Mouse (Mus musculus): ENCODE results near the gene Swsap1. TPM values are rescaled to one million over a fixed set of nuclear protein-coding genes. Genes with fewer than 3 reads are reported as not detected.
A peak's percentile ranks its signal among the peaks of the same experiment; 100 is the strongest.

Gene Swsap1
- total RNA-seq, 2 experiments from 2014 or later: 4.1 to 9.0 TPM

DNA sequence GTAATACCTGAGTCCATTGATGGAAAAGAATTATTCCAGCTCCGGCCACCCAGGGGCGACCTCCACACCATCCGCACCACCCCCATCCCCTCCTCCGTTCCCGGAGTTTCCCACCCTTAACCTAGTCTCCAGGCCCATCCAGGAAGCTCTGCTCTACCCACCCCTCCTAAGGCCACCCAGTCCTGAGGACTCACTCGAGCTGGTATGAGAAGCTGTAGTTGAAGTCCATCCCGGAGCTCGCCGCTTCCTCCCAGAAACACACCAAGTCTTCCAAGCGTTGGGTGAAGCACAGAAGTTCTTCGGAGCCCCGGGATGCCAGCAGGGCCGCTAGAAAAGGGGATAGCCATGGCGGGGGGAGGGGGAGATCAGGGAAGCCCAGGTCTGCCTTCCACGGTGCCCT lies 6.5 kb downstream of the Swsap1 start:
- ATAC-seq (replicated peaks; ENCODE audit: poor library complexity): peak; percentile 1

DNA sequence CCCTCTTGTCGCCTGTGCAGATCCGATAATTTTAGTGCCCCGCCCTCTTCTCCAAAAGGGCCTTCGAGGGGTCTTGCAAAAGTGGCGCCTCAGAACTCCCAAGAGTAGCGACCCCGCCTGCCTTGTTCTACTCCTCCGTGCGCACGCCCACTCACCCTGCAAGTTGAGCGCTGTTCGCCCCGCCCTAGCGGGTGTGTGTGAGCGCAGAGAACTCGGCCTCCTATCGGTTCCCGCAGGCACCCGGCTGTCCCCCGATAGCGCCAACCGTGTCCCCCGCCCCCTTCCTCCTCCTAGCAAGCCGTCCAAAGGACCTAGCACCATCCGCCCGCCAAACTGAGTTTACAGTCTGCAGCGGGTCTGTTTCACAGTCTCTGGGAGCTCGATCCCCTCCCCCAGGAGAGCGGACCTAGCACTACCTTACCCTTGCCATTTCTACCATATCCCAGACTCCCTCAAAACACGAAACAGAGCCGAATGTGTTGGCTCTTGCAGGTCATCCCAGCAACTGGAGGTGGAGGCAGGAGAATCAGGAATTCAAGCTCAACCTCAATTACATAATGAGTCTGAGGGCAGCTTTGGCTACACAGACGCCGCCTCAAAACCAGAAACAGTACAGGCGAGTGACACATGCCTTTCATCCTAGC lies 7.0 kb downstream of the Swsap1 start:
- peak; percentile 88 for ATAC-seq (replicated peaks; ENCODE audit: poor library complexity)

DNA sequence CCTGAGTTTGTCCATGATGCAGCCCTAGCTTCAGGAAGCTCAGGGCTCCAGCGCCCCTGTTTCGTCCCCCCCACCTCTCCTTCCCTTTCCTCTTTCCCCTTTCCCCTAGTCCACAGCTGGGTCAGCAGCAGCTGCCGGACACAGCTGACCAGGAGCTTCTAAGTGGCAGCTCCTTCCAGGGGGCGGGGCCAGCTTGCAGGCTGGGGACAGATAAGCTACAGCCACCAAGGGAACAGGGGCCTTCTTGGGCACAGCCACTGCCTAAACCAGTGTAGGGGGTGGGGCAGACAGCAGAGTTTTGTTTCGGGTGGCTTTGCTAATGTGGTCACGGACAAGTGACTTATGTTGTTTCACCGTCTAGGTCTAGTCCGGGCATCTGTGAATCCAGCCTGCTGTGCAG lies 7.9 kb downstream of the Swsap1 start, which contains the start of gene Epor:
TSS of gene Epor (minus strand) at position 90 of the 400 bp plus-strand sequence.
- peak; percentile 41 for ATAC-seq (replicated peaks; ENCODE audit: poor library complexity)

DNA sequence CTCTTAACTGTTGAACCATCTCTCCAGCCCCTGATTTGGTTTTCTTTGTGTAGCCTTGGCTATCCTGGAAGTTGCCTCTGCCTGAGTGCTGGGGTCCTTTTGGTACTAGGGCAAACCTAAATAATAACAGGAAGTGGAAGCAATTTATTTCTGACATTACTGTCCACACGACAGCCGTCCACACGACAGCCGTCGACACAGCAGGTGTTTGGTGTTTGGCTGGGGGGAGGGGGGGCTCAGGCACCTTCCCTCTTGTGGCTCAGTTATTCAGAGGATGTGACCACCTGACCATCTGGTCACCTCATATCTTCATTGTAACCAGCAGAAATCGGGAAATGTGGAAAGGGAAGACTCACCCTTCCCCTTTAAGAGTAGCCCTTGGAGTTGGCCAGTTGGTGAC lies 13.3 kb downstream of the Swsap1 start:
- no peak for ATAC-seq (replicated peaks; ENCODE audit: poor library complexity)

DNA sequence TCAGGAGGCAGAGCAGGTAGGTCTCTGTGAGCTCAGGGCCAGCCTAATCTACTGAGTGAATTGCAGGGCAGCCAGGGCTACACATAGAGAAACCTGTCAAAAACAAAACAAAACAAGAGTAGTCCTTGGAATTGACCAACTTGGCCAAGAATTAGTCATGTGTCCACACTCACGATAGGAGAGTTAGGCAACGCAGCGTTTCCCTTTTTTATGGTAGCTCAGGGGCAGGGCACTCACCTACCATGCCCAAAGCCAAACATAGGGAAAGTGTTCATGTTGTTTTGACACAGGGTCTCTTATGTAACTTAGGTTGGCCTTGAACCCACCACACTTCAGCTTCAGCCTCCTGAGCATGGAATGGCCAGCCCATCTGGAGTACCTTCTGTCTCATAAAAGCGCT lies 13.7 kb downstream of the Swsap1 start:
- peak; percentile 64 for ATAC-seq (replicated peaks; ENCODE audit: poor library complexity)

DNA sequence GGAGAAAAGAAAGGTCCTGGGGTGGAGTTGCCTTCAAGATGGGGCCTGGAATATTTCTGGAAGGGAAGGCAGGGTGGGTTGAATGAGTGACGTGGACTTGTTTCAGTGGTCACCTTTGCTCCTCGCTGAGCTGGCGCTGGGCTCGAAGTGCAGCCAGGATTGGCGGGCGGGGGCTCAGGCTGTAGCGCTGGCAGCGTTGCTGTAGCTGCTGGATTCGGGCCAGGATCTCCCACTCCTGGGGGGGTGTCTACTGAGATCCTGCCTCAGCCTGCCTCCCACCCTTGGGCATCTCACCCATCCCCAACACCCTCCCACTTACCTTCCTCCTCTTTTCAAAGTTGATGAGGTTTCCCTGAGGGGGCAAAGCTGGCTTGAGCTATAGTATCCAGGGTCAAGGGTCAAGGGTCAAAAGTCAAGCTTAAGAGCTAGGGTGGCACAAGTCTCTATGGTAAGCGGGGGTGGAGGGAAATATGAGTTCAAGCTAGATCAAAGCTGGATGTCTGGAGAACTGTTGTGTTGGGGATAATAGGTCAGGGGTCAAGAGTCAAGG lies 21.1 kb downstream of the Swsap1 start:
- no peak for ATAC-seq (replicated peaks; ENCODE audit: poor library complexity)

DNA sequence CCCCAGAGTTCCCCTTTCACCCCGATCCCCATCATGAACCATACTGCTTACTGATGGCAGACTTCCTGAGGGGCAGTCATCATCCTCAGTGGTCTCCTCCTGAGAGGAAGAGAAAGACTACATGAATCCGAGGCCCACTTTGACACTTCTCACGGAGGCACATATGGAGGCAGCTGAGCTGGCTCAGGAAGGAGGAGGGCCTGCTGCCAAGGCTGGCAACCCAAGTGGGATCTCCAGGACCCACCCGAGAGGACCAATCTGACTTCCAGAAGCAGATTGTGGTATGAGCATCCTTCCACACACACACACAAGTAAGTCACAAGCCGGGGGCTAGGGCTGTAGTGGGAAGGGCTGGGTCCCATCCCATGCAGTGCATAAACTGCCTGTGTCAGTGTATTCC lies 21.8 kb downstream of the Swsap1 start:
- ATAC-seq (replicated peaks; ENCODE audit: poor library complexity): no peak

DNA sequence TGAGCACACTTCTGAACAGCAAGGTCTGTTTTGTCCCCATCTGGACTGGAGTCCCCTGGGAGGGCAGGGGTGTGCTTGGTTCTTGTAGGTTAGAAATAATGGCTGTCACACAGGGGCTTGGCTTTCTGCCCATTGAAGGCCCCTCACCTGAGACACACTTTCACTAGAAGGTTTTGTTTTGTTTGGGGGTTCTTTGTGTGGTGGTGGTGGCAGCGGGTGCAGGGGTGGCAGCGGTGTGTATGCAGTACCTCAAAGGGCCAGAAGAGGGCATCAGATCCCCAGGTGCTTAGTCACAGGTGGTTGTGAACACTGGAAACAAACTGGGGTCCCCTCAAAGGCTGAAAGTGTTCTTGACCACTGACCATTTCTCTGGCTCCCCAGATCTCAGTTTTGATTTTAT lies 22.4 kb downstream of the Swsap1 start:
- peak; percentile 86 for ATAC-seq (replicated peaks; ENCODE audit: poor library complexity)

DNA sequence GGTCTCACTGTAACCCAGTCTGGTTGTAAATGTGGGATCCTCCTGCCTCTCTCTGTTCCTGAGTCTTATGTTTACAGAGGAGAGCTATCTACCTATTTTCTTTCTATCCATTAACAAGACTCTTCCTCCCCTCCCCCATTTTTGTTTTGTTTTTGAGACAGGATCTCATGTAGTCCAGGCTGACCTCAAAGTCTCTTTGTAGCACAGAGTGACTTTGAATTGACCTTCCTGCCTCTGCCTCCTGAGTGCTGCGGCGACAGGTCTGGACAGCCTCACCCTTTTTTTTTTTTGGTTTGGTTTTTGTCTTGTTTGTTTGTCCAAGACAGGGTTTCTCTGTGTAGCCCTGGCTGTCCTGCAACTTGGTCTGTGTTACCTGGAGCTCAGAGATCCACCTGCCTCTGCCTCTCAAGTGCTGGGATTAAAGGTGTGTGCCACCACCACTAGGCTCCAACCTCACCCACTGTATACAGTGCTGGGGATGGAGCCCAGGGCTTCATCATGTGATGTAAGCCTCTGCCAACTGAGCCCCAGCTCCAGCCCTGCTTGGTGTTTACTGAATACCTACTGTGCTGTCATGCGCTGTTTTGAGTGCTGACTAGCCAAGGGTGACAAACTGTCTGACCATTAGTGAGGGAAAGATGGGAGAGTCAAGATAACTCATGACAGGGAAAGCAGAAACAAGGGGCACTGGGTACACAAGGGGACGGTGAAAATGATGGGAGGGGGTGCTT lies 23.0 kb downstream of the Swsap1 start:
- no peak for ATAC-seq (replicated peaks; ENCODE audit: poor library complexity)

DNA sequence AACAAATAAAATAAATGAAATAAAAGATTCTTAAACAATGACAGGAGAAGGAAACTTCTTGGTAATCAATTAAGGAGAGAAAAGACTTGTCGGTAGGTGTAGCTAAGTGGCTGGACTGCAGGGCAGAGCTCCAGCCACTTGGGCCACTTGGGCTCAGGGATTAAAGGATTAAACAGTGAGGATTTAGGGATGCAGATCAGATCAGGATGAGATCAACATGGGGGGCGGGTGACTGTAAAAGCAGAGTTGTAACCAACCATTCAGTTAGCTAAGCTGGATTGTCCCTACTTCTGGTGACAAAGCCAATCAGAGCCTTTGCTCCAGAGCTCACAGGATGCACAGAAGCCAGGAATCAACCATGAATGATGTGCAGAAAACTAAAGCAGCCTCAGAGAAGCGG lies 28.4 kb downstream of the Swsap1 start:
- no peak for ATAC-seq (replicated peaks; ENCODE audit: poor library complexity)

DNA sequence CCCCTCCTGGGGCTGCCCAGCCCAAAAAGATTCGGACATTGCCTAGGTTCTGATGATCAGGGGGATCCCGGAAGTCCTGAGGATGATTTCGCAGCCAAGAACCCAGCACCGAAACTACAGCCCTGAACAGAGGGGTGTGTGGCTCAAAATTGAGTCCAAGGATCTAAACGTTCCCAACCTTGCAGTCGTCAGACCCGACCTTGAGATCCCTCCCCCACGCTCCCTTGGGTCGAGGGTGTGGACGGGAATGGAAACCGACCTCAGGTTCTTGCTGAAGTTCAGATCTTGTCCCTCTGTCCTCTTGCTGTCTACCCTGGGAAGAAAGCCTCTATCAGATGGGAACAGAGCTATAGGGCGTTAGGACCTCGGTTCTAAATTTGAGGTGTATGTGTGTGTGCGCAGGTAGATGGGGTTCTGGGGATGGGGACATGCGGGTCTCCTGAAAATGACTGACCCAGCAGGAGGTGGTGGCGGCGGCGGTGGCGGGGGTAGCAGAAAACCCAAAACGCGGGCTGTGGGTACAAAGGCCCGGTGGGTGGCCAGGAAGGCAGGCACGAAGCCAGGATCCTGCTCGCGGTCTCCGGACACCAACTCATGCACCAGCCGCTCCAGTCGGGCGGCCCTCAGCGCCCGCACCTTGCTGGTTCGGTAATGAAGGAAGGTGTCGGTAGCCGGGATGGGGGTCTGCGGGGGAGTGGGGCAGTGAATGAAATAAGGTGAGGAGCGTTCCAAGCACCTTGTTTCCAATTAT lies 32.2 kb downstream of the Swsap1 start:
- ATAC-seq (replicated peaks; ENCODE audit: poor library complexity): no peak

DNA sequence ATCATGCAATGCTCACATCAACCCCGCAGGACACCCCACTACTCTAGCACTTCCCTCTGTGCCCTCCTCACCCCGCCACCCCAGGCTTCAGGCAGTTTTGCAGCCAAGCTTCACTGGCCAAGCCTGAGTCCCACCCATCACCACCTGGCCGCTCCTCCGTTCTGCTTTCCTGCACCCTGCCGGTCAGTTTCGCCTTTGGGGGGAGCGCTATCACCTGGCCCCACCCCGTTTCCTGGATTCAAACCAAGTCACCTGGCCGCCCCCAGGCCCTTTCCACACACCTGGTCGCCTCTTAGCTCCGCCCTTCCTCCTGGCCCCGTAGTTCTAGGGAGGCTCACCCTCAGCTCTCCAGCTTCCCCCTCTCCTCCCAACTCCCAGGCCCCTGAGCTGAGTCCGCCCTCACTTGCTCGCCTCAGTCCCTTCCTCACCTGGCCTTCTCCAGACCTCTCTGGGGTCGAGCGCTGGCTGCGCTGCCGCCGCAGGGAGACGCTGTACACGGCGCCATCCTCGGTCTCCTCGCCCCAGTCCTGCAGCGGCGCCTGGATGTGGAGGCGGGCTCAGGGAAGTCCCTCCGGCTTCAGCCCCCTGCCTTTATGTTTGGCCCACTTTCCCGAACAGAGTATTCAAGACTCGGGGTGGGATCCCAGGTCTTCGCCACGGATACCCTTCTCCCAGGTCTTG lies 33.0 kb downstream of the Swsap1 start:
- peak; percentile 18; the same call in 1 of the 2 replicates for ATAC-seq (replicated peaks; ENCODE audit: poor library complexity)

DNA sequence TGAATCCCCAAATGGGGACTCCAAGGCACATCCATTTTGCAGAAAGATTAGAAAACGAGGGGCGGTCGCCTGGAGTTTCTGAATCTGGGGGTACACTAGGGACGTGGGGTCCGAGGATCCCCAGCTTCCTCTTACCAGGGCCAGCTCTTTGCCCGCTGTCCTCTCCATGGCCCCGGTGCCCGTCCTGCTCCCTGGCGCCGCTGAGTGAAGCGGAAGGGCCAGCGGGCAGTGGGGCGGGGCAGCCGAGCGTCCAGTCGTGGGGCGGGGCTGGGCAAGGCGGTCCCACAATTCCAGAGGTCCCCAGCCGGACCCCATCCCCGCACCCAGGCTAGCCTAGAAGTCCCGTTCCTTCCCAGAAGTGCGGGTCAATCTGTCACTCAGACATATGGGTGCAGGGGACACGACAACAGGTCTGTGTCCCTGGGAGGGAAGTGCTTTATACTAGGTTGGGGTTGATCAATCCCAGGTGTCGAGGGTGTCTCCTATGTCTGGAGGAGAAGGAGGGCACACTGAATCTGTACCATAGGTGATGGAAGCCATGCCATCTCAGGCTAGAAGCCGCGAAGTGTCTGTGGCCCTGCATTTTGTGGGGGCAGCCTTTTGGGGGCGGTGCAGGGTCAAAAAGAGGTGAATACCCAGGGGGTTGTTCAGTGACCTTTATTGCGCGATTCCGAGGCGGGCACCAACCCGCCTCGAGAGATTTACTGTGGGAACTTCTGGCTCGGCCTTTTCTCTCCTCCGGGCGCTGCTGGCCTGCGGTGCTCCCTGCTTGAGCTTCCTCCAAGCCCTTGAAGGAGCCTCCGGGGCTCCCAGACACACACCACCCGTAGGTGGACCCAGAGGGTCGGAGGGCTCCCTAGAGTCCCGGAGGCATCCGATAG lies 33.9 kb downstream of the Swsap1 start, which contains the start of gene Rgl3:
TSS of gene Rgl3 (minus strand) at position 217 of the 881 bp plus-strand sequence.
- peak; percentile 37 for ATAC-seq (replicated peaks; ENCODE audit: poor library complexity)

DNA sequence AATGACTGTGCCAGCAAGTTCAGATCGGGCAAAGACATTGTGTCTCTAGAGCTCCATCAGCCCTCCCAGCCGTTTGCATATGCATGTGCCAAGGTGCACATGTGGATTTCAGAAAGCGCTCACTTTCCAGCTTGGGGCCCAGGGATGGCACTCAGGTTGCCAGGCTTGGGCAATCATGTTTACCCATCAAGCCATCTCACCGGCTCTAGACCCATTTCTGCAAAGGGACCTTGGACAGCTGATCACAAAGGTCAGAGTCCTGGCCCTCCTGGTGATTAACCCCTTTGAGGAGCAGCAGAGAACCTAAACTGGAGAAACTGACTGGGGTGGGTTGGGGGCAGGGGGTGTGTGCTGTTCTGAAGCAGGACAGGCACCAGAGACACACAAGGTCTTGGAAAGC lies 36.7 kb downstream of the Swsap1 start:
- no peak for ATAC-seq (replicated peaks; ENCODE audit: poor library complexity)

DNA sequence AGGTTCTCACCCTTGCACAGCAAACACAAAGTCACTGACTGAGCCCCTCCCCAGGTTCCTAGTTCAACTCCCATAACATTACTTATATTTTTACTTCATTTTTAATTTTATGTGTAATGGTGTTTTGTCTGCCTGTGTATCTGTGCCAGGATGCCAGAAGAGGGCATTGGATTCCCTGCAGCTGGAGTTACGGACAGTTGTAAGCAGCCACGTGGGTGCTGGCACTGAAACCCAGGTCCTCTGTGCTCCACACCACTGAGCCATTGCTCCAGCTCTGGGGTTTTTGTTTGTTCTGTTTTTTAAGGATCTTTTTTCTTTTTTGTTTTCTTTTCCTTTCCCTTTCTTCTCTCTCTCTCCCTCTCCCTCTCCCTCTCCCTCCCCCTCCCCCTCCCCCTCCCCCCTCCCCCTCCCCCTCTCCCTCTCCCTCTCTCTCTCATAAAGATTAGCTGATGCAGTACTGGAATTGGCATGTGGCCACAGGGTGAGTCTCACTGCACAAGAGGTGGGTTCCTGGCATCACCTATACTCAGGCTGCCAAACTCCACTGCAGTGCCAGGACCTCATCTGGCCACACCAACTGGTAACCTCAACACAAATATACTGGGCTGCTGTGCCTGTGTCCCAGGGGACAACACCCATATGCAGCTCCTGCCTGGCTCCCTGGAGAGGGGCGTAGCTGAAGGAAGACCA lies 40.8 kb downstream of the Swsap1 start:
- no peak for ATAC-seq (replicated peaks; ENCODE audit: poor library complexity)

DNA sequence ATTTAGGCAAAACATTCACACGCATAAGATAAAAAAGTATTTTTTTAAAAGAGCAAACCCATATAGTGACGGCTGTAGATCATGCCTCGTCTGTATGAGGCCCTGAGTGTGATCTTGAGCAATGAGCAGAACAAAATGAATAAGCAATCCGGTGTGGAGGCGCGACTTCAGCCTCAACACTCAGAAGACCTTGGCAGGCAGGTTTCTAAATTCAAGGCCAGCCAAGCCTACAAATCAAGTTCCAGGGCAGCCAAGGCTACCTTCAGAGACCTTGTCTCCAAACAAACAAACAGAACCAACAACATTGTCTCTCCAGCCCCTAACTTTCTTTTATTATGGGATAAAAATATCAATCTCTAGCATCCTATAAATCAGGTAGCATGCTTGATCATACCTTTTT lies 44.7 kb downstream of the Swsap1 start:
- no peak for ATAC-seq (replicated peaks; ENCODE audit: poor library complexity)

DNA sequence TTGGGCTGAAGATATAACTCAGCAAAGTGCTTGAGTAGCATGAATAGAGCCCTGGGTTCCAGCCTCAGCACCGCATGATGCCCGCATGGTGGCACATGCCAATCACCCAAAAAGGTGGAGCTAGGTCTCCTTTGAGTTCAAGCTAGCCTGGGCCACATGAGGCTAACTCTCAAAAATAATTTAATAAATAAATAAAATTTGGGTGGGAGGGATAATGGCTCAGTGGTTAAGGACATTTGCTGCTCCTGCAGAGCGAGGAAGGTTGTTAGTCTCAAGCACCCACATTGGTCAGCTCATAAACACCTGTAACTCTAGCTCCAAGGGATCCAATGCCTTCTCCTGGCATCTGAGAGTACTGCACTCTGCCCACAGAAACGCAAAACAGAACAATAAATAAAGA lies 46.1 kb downstream of the Swsap1 start:
- no peak for ATAC-seq (replicated peaks; ENCODE audit: poor library complexity)

DNA sequence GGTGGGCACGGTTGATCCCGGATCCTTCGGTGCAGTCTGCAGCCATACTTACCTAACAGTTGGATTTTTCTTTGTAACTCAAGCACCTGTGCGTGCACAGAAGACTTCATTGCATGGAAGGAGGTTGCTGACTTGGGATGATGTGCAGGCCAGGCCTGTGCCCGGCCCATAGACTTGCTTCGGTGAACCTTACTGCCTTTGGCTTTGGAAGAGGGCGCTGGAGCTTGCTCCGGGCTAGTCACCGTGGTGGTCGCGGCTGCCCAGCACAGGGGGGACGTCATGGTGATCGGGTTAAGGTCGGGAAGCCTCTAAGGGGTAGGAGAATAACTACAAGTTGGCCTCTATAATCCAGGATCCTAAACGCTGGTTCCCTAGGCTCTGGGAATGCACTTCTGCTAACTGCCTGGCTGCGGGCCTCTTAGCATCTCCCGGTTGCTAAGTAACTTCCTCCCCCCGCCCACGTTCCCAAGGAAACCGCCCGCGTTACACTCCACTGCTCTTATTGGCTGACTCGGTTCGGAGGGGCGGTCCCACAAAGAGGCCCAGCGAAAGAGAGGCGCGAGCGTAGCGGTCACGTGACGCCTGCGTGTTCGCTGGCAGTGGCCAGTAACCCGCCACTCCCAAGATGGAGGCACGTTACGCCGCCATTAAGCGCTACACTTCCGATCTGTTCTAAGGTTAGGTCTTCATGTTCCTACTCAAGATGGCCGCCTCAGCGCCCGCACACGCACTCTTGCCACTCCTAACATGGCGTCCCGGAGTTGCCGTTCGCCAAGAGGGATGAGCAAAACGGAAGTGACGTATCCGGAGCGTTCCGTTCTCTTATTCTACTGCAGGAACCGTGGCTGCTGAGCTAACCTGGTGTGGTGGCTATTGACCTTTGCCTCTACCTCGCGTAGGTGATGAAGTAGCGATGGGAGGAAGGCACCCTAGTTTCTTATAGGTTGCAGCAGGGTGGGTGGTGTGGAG lies 46.9 kb downstream of the Swsap1 start, which contains the start of the genes Ccdc151 and Prkcsh:
TSS of gene Ccdc151 (minus strand) at position 441 of the 969 bp plus-strand sequence.
TSS of gene Prkcsh (plus strand) at position 613 of the 969 bp plus-strand sequence.
- peak; percentile 95 for ATAC-seq (replicated peaks; ENCODE audit: poor library complexity)
